In the genomic region with DNA sequence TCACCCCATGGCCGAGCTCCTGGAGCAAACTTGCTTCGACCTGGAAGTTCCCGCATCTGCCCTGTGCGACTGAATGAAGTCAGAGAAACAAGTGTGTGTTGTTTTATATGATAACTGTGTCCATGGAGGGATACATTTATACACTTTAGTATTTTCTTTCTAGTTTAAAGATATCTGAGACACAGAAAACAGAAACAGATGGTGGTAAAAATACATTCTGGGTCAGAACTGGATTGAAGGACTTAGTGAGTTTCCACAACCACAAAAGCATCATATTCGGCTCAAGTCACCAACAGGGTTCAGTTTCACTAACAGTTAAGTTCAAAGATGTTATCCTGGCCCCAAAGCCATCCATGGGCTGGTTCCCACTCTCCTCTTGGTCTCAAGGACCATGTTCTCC, we compare ENCODE assay signal across 21 mouse cellular contexts.
"Had no signal": no experiment of that assay in that cellular context is flagged by ENCODE, and none has a peak within 500 bp of the region (broad histone marks: within the 10 kb centered on the region; RNA-seq: fewer than 3 reads in every experiment).

No protein-coding gene starts in this region.

- ATAC-seq: forebrain, embryonic 13.5 days; forebrain, embryonic 14.5 days; forebrain, embryonic 15.5 days; forebrain, embryonic 16.5 days; forebrain, postnatal 0 days had no signal

- DNase-seq: cerebellum, adult 8-10 months; cerebellum, adult 9-10 months; cerebellum, adult 9-11 months; cerebellum, postnatal 10 days; cerebellum, postnatal 14 days; cerebellum, postnatal 25 days; cerebellum, postnatal 36 days; embryo, embryonic 11 days; forebrain, postnatal 0 days; gastrocnemius, adult 2 months; gastrocnemius, postnatal 10 days; gastrocnemius, postnatal 14 days; gastrocnemius, postnatal 25 days; gastrocnemius, postnatal 36 days; heart, adult 11 months; heart, adult 18-20 months; heart, adult 2 months had no signal
